24 mouse cellular contexts compared by ENCODE assay signal in genomic region chr5:67774186-67774585, GRCm38 (mm10).
DNase-seq lines count a peak whose midpoint lies in the region; ATAC-seq and TF ChIP-seq lines count a peak whose summit lies in the region.
"Had no signal": no experiment of that assay in that cellular context is flagged by ENCODE, and none has a peak within 500 bp of the region (broad histone marks: within the 10 kb centered on the region; RNA-seq: fewer than 3 reads in every experiment).

No protein-coding gene starts in this region.

- H3K27me3 ChIP-seq in liver, adult 2 months (ENCODE audit: control insufficient read depth, insufficient read depth, low read length): no peaks in the 10 kb centered on the region
- H3K27me3 ChIP-seq in liver, embryonic 12.5 days (replicated peaks): no peaks in the 10 kb centered on the region
- H3K27me3 ChIP-seq: CH12.LX; embryonic facial prominence, embryonic 12.5 days; forebrain, embryonic 13.5 days; forebrain, embryonic 15.5 days had no signal

- no peaks in the 10 kb centered on the region for H3K36me3 ChIP-seq in liver, adult 2 months (ENCODE audit: control insufficient read depth, insufficient read depth, low read length)
- peaks cover 93% of the 10 kb centered on the region for H3K36me3 ChIP-seq in liver, embryonic 12.5 days
- H3K36me3 ChIP-seq: embryonic facial prominence, embryonic 10.5 days; embryonic facial prominence, embryonic 12.5 days; forebrain, embryonic 15.5 days had no signal

- no peaks in the 10 kb centered on the region for H3K79me2 ChIP-seq in liver, adult 2 months (ENCODE audit: control insufficient read depth, insufficient read depth, low read length)

- peak; percentile 35 to 65 for DNase-seq in adrenal gland, adult (ENCODE audit: inconsistent age in 2 of 2, low spot score in 1 of 2)
- DNase-seq in adrenal gland, postnatal 10 days: no peak
- peak; percentile 18 for DNase-seq in liver, adult 2 months (ENCODE audit: extremely low read depth, low read depth, low spot score)
- peak; percentile 26 for DNase-seq in urinary bladder, postnatal 14 days (ENCODE audit: low spot score)
- no peak for DNase-seq in urinary bladder, adult 18-20 months (ENCODE audit: low spot score in 2 of 2)
- DNase-seq: adrenal gland, adult 2 months; adrenal gland, postnatal 14 days; B cell, adult 2 months; cerebellum, adult 11-12 months; cerebellum, adult 2 months; cerebellum, adult 9-10 months; cerebellum, postnatal 10 days; cerebellum, postnatal 25 days; forebrain, postnatal 0 days had no signal

- H3K27ac ChIP-seq in liver, adult 2 months (replicated peaks; ENCODE audit: insufficient read depth, low read depth, low read length): no peak overlapping the region
- H3K27ac ChIP-seq in liver, embryonic 12.5 days: no peak overlapping the region
- H3K27ac ChIP-seq: embryonic facial prominence, embryonic 10.5 days; embryonic facial prominence, embryonic 12.5 days; forebrain, embryonic 13.5 days; forebrain, embryonic 15.5 days had no signal

- no peaks in the 10 kb centered on the region for H3K4me1 ChIP-seq in liver, adult 2 months (ENCODE audit: control insufficient read depth, insufficient read depth, low read length)
- H3K4me1 ChIP-seq in liver, embryonic 12.5 days: no peaks in the 10 kb centered on the region
- H3K4me1 ChIP-seq: embryonic facial prominence, embryonic 10.5 days; embryonic facial prominence, embryonic 12.5 days; forebrain, embryonic 13.5 days had no signal

- WGBS in liver, adult 2 months: 55% methylated on average over 2 of the region's 2 CpGs
- 75% methylated on average over 2 of the region's 2 CpGs for WGBS in liver, embryonic 12.5 days (ENCODE audit: insufficient replicate concordance)

- ATAC-seq in liver, embryonic 12.5 days: no peak
- ATAC-seq: activated CD4-positive, CD25-positive, alpha-beta regulatory T cell, adult 4 months; CD4-positive, CD25-positive, alpha-beta regulatory T cell, adult 4 months; forebrain, embryonic 13.5 days; forebrain, embryonic 15.5 days; forebrain, postnatal 0 days; Patski had no signal

- H3K9me3 ChIP-seq in liver, embryonic 12.5 days (replicated peaks): no peaks in the 10 kb centered on the region
- H3K9me3 ChIP-seq: embryonic facial prominence, embryonic 10.5 days; embryonic facial prominence, embryonic 12.5 days; forebrain, embryonic 13.5 days; forebrain, embryonic 15.5 days; G1E had no signal

- TF ChIP-seq CTCF in liver, adult 2 months (IDR thresholded peaks at IDR 0.05; ENCODE audit: low read depth, low read length): no peak

- TF ChIP-seq POLR2A in liver, adult 2 months (IDR thresholded peaks at IDR 0.05; ENCODE audit: extremely low read depth, insufficient read depth, low read length): no peak

- no peak overlapping the region for H3K4me3 ChIP-seq in liver, adult 2 months (ENCODE audit: insufficient read depth, low read depth, low read length)
- H3K4me3 ChIP-seq in liver, embryonic 12.5 days: no peak overlapping the region
- H3K4me3 ChIP-seq: embryonic facial prominence, embryonic 10.5 days; embryonic facial prominence, embryonic 12.5 days; forebrain, embryonic 13.5 days; forebrain, embryonic 15.5 days had no signal

- H3K4me2 ChIP-seq in liver, embryonic 12.5 days: no peak overlapping the region
- H3K4me2 ChIP-seq: embryonic facial prominence, embryonic 12.5 days; forebrain, embryonic 13.5 days; forebrain, embryonic 15.5 days had no signal

- H3K9ac ChIP-seq in liver, adult 2 months (ENCODE audit: low read depth, low read length): no peak overlapping the region
- no peak overlapping the region for H3K9ac ChIP-seq in liver, embryonic 12.5 days
- H3K9ac ChIP-seq: embryonic facial prominence, embryonic 12.5 days; forebrain, embryonic 13.5 days; forebrain, embryonic 15.5 days; forebrain, postnatal 0 days had no signal

Comparison
In these comparisons a context has a peak if more than half of its experiments do, and no peak if none do; other contexts are left out.
1. DNase-seq: peak in adrenal gland, adult (2 of 2), liver, adult 2 months (single experiment) and urinary bladder, postnatal 14 days (single experiment); none in adrenal gland, postnatal 10 days (single experiment) and urinary bladder, adult 18-20 months (0 of 2).